Mouse (Mus musculus) gastrocnemius, adult 2 months (tissue): ENCODE results near the gene 4933427D14Rik. TPM values are rescaled to one million over a fixed set of nuclear protein-coding genes. Genes with fewer than 3 reads are reported as not detected.
"Not testable (repeated sequence)": the region's sequence is repeated elsewhere in the genome, so short reads cannot be mapped to it uniquely, and the experiment has no call there.

Experiments
- DNase-seq: peaks from one replicate; pipeline ENCODE4 v3.0.0; 2022
- H3K27ac ChIP-seq: fragments of 200-600 bp; 2 replicates; pipeline ENCODE4 v1.8.1; 2022; ENCODE audit warnings: mild to moderate bottlenecking
- H3K4me3 ChIP-seq: fragments of 200-600 bp; 2 replicates; pipeline ENCODE4 v1.8.1; 2022; ENCODE audit warnings: mild to moderate bottlenecking, moderate library complexity
- CTCF ChIP-seq: fragments of 200-600 bp; IDR thresholded peaks from 2 replicates; pipeline ENCODE4 v1.8.1; 2022; ENCODE audit warnings: antibody characterized with exemption, mild to moderate bottlenecking, moderate library complexity
- intact Hi-C: fragments of 180-260 bp; cut with DNase I; formaldehyde crosslinking; loops from one replicate; pipeline ENCODE4 v1.15.1; 2025
- total RNA-seq, 2 experiments: library from RNA; stranded (reverse); gene quantifications; 2 replicates each; pipeline ENCODE4 v1.2.3; 2021

Gene 4933427D14Rik
- total RNA-seq, 2 experiments from 2014 or later = 2.0 to 2.6 TPM

GRCm38 (mm10) chr11:72184252-72184651, 23.0 kb downstream of the 4933427D14Rik start:
- no peak for DNase-seq
- Histone ChIP-seq H3K4me3 (no peak overlapping the region), H3K27ac (no peak overlapping the region)
- no peak for TF ChIP-seq CTCF
- intact Hi-C loops = no loop called here

DNA sequence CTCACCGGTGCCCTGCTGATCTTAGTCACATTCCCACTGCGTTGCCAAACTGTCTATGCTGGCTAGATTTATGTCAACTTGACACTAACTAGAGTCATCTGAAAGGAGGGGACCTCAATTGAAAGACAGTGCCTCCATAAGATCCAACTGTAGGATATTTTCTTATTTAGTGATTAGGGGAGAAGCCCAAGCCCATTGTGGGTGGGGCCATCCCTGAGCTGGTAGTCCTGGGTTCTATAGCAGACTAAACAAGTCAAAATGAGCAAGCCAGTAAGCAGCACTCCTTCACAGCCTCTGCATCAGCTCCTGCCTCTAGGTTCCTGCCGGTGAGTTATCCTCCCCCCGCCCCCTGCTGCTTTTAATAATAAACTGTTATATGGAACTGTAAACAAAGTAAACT, 26.1 kb downstream of the 4933427D14Rik start:
- TF ChIP-seq CTCF = no peak
- no peak for DNase-seq
- H3K27ac ChIP-seq = no peak overlapping the region
- H3K4me3 ChIP-seq = no peak overlapping the region
- intact Hi-C loops = no loop called here

- Histone ChIP-seq H3K27ac (no peak overlapping the region), H3K4me3 (no peak overlapping the region)
- no peak for DNase-seq
- intact Hi-C loops = no loop called here
- no peak for TF ChIP-seq CTCF
Measured at GRCm38 (mm10) chr11:72180556-72180955, 26.7 kb downstream of the 4933427D14Rik start.

- intact Hi-C loops = no loop called here
Measured at GRCm38 (mm10) chr11:72176553-72176952, 30.7 kb downstream of the 4933427D14Rik start.

DNA sequence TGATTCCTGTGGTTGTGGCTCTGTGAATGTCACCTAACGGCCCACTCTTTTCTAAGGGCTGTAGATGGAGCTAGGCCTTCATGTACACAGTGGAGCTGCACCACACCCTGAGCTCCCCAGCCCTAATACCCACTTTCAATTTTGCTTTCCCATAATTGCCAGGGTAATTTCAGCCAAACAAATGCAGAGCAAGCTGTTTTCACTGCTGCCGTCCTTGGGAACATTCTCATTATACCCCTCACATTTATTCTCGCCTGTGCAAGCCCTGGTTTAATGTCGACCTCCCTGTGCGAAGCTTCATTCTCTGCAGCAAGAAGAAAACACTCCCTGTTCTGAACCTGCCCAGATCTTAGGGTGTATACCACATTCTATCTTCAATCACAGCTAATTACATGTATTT, 31.3 kb downstream of the 4933427D14Rik start:
- no peak for TF ChIP-seq CTCF
- intact Hi-C loops = no loop called here
- Histone ChIP-seq H3K4me3 (no peak overlapping the region), H3K27ac (no peak overlapping the region)
- DNase-seq = no peak

More at GRCm38 (mm10) chr11:72176553-72176952, 30.7 kb downstream of the 4933427D14Rik start:
- H3K27ac ChIP-seq = no peak overlapping the region
- H3K4me3 ChIP-seq = no peak overlapping the region
- TF ChIP-seq CTCF = no peak
- no peak for DNase-seq

- intact Hi-C loops = no loop called here
- no peak for DNase-seq
- TF ChIP-seq CTCF = no peak
- H3K4me3 ChIP-seq = no peak overlapping the region
- no peak overlapping the region for H3K27ac ChIP-seq
Measured at GRCm38 (mm10) chr11:72174721-72175120, 32.5 kb downstream of the 4933427D14Rik start.

- TF ChIP-seq CTCF = no peak
- no peak overlapping the region for H3K4me3 ChIP-seq
Measured at GRCm38 (mm10) chr11:72173506-72173905, 33.8 kb downstream of the 4933427D14Rik start.

DNA sequence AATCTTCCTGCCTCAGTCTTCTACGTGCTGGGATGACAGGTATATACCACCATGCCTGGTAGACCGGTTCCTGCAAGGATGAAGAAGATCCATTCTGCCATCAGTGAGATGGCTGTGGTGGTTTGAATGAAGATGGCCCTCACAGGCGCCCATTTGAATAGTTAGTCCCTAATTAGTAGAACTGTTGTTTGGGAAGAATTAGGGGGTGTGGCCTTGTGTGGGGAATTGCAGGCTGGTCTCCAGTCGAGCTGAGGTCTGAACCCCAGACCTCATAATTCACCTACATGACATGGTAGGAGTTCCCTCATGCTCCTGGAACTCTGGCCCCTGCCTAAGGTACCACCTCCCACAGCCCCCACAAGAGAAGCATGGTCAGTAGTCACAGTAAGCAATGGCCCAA, 35.4 kb downstream of the 4933427D14Rik start:
- DNase-seq, intact Hi-C loops, H3K27ac ChIP-seq, H3K4me3 ChIP-seq: not testable (repeated sequence)

More at GRCm38 (mm10) chr11:72173506-72173905, 33.8 kb downstream of the 4933427D14Rik start:
- DNase-seq = no peak
- intact Hi-C loops = no loop called here
- H3K27ac ChIP-seq = no peak overlapping the region

DNA sequence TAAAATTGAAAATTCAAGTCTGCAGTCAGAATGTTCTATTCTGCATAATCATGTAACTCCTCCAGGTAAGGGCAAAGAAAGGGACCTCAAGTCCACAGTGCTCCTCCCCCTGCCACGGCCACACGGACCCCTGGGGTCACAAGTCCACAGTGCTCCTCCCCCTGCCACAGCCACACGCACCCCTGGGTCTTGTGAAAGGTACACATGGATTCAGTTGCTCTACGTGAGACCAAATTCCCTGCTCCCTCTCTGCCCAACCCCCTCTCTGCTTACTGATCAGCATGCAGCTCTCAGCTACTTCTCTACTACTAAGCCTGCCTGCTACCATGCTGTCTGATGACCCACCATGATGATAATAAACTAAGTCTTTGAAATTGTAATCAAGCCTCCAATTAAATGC, 37.4 kb downstream of the 4933427D14Rik start:
- intact Hi-C loops = no loop called here
- no peak for DNase-seq
- Histone ChIP-seq H3K4me3 (no peak overlapping the region), H3K27ac (no peak overlapping the region)
- TF ChIP-seq CTCF = no peak

GRCm38 (mm10) chr11:72163198-72163597, 44.1 kb downstream of the 4933427D14Rik start:
- Histone ChIP-seq H3K4me3 (no peak overlapping the region), H3K27ac (no peak overlapping the region)
- no peak for TF ChIP-seq CTCF
- DNase-seq = no peak
- intact Hi-C loops = no loop called here

DNA sequence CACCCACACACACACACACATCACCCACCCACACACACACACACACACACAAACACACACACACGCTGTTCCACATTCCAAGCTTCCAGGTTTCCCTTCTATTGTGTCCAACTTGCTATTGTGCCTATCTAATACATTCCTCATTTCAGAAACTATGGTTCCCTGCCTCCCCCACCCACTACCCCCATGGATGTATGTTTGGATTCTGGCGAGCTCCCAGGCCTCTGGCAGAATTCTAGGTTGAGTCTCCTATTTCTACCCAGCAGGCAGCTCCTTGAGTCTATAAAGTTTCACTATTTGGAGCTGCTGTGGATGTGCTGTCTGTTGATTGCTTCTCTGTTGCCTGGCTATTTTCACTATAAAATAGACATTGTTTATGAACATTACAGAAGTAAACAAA, 50.6 kb downstream of the 4933427D14Rik start:
- no peak overlapping the region for H3K27ac ChIP-seq
- TF ChIP-seq CTCF = no peak
- no peak for DNase-seq
- intact Hi-C loops = no loop called here
- H3K4me3 ChIP-seq = no peak overlapping the region

DNA sequence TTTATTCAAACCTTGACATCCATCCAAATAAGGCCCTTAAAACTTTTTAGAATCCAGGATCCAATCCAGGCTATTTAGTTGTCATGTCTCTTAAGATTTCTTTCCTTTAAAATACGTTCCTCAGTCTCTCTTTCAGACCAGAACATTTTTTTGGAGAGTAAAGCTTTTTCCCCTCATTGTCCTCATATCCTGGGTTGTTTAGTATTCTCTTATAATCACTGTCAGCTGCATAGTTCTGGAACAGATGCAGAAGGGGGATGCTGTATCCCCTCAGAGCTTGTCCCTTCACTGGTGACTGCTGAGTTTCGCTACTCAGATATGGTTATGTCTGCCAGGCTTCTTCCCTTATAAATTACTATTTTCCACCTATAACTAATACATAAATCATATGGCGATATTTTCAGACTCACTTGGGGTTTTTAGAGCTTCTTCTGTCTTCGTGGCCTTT, 51.3 kb downstream of the 4933427D14Rik start:
- intact Hi-C loops = no loop called here
- Histone ChIP-seq H3K4me3 (no peak overlapping the region), H3K27ac (no peak overlapping the region)
- no peak for DNase-seq
- TF ChIP-seq CTCF = no peak

GRCm38 (mm10) chr11:72155186-72155980, 51.9 kb downstream of the 4933427D14Rik start:
- TF ChIP-seq CTCF = no peak
- intact Hi-C loops = no loop called here

GRCm38 (mm10) chr11:72153122-72153862, 54.0 kb downstream of the 4933427D14Rik start:
- no peak overlapping the region for H3K27ac ChIP-seq
- TF ChIP-seq CTCF = no peak
- intact Hi-C loops = no loop called here
- DNase-seq = no peak
- no peak overlapping the region for H3K4me3 ChIP-seq

More at GRCm38 (mm10) chr11:72155186-72155980, 51.9 kb downstream of the 4933427D14Rik start:
- DNase-seq = no peak
- H3K4me3 ChIP-seq = no peak overlapping the region
- H3K27ac ChIP-seq = no peak overlapping the region
